Mouse (Mus musculus) neural tube, embryonic 14.5 days (tissue): Measurements from ENCODE around the gene Lrrc9. TPM values are rescaled to one million over a fixed set of nuclear protein-coding genes. Genes with fewer than 3 reads are reported as not detected.
A peak's percentile ranks its signal among the peaks of the same experiment; 100 is the strongest.

Experiments
- ATAC-seq: fragments of 200-750 bp; cut with Nextera tagmentation; 2 replicates; pipeline ENCODE4 v1.8.0; 2017; ENCODE audit warnings: low read depth, mild to moderate bottlenecking, moderate TSS enrichment, moderate library complexity
- H3K27ac ChIP-seq: fragments of 300-500 bp; sonication (generic); 2 replicates; pipeline ENCODE4 v1.5.1; 2014; ENCODE audit warnings: low read depth, mild to moderate bottlenecking, control low read depth, low read length, moderate library complexity, mixed read lengths
- H3K27me3 ChIP-seq: fragments of 300-500 bp; sonication (generic); 2 replicates; pipeline ENCODE4 v1.6.1; 2014; ENCODE audit warnings: low read length; ENCODE audit not compliant: control insufficient read depth, insufficient read depth
- H3K36me3 ChIP-seq: fragments of 300-500 bp; sonication (generic); 2 replicates; pipeline ENCODE4 v1.6.1; 2014; ENCODE audit warnings: low read length, mixed read lengths; ENCODE audit not compliant: control insufficient read depth, insufficient read depth
- H3K4me1 ChIP-seq: fragments of 300-500 bp; sonication (generic); 2 replicates; pipeline ENCODE4 v1.6.1; 2014; ENCODE audit warnings: low read length; ENCODE audit not compliant: control insufficient read depth, insufficient read depth
- H3K4me2 ChIP-seq: fragments of 300-500 bp; sonication (generic); 2 replicates; pipeline ENCODE4 v1.6.1; 2014; ENCODE audit warnings: mild to moderate bottlenecking, low read depth, low read length, control low read depth
- H3K4me3 ChIP-seq: fragments of 300-500 bp; sonication (generic); 2 replicates; pipeline ENCODE4 v1.5.1; 2014; ENCODE audit warnings: low read depth, low read length, control low read depth, mixed read lengths
- H3K9ac ChIP-seq: fragments of 300-500 bp; sonication (generic); replicated peaks from 2 replicates; pipeline ENCODE4 v1.6.1; 2014; ENCODE audit warnings: low read depth, mild to moderate bottlenecking, control low read depth, low read length, mixed read lengths
- H3K9me3 ChIP-seq: fragments of 300-500 bp; sonication (generic); 2 replicates; pipeline ENCODE4 v1.6.1; 2016; ENCODE audit warnings: low read length; ENCODE audit not compliant: control insufficient read depth
- WGBS: fragments of 180-500 bp; shearing (Covaris S2); extraction: QIAGEN DNeasy Blood & Tissue Kit; methylation state at CpG from one replicate; pipeline ENCODE4 v1.1.7; 2014; 5-methylcytosine and 5-hydroxymethylcytosine counted together
- polyA plus RNA-seq: library from polyadenylated mRNA; unstranded; fragments of >200 nt; fragmentation: Nextera tagmentation; extraction: Ambion mirVana; gene quantifications from 2 replicates; pipeline ENCODE4 v1.2.1, GENCODE M21; 2014

The Lrrc9 gene
- polyA plus RNA-seq, 1 experiment from 2014 or later: 6.6 TPM

- ATAC-seq: no peak
- Histone ChIP-seq H3K4me3 (no peak overlapping the region), H3K27me3 (no peaks in the 10 kb centered on the region), H3K36me3 (no peaks in the 10 kb centered on the region), H3K9me3 (no peaks in the 10 kb centered on the region), H3K9ac (no peak overlapping the region), H3K4me2 (no peak overlapping the region), H3K27ac (no peak overlapping the region), H3K4me1 (no peaks in the 10 kb centered on the region)
- WGBS: 75% methylated on average over 3 of the region's 3 CpGs
These were observed 49.5 kb downstream of the Lrrc9 start for GRCm38 (mm10) chr12:72491063-72491719.

- ATAC-seq: no peak
- no peak overlapping the region for H3K9ac ChIP-seq
These were observed 55.4 kb downstream of the Lrrc9 start for GRCm38 (mm10) chr12:72496866-72497600.

GRCm38 (mm10) chr12:72509606-72510005 lies 67.9 kb downstream of the Lrrc9 start:
- H3K4me3 ChIP-seq: no peak overlapping the region
- WGBS: 55% methylated on average over 7 of the region's 7 CpGs
- H3K4me2 ChIP-seq: no peak overlapping the region
- H3K36me3 ChIP-seq: no peaks in the 10 kb centered on the region
- no peaks in the 10 kb centered on the region for H3K27me3 ChIP-seq
- ATAC-seq: no peak
- H3K4me1 ChIP-seq: no peaks in the 10 kb centered on the region
- H3K9me3 ChIP-seq: no peaks in the 10 kb centered on the region
- no peak overlapping the region for H3K9ac ChIP-seq
- H3K27ac ChIP-seq: no peak overlapping the region

More at GRCm38 (mm10) chr12:72496866-72497600, 55.4 kb downstream of the Lrrc9 start:
- no peak overlapping the region for H3K27ac ChIP-seq
- H3K36me3 ChIP-seq: no peaks in the 10 kb centered on the region
- WGBS: 48% methylated on average over 12 of the region's 12 CpGs
- H3K9me3 ChIP-seq: no peaks in the 10 kb centered on the region
- no peak overlapping the region for H3K4me3 ChIP-seq
- H3K27me3 ChIP-seq: no peaks in the 10 kb centered on the region
- 0 out of 2 replicates have a peak, but pooled peaks cover 4% of the 10 kb centered on the region for H3K4me1 ChIP-seq
- H3K4me2 ChIP-seq: no peak overlapping the region

GRCm38 (mm10) chr12:72515446-72515845 lies 73.8 kb downstream of the Lrrc9 start:
- H3K4me3 ChIP-seq: no peak overlapping the region
- ATAC-seq: peak; percentile 79; the same call in 1 of the 2 replicates
- 59% methylated on average over 3 of the region's 3 CpGs for WGBS

GRCm38 (mm10) chr12:72518114-72518728 lies 76.6 kb downstream of the Lrrc9 start:
- Histone ChIP-seq H3K27ac (no peak overlapping the region), H3K9ac (no peak overlapping the region), H3K9me3 (no peaks in the 10 kb centered on the region), H3K4me1 (no peaks in the 10 kb centered on the region), H3K4me2 (peak overlapping the region; percentile 36; the same call in 1 of the 2 replicates), H3K27me3 (no peaks in the 10 kb centered on the region), H3K4me3 (no peak overlapping the region), H3K36me3 (no peaks in the 10 kb centered on the region)
- WGBS: 21% methylated on average over 12 of the region's 12 CpGs
- no peak; the same call in 1 of the 2 replicates for ATAC-seq

More at GRCm38 (mm10) chr12:72515446-72515845, 73.8 kb downstream of the Lrrc9 start:
- H3K9ac ChIP-seq: no peak overlapping the region
- no peaks in the 10 kb centered on the region for H3K27me3 ChIP-seq
- H3K27ac ChIP-seq: no peak overlapping the region
- H3K4me1 ChIP-seq: no peaks in the 10 kb centered on the region
- H3K36me3 ChIP-seq: no peaks in the 10 kb centered on the region
- no peak overlapping the region for H3K4me2 ChIP-seq
- no peaks in the 10 kb centered on the region for H3K9me3 ChIP-seq

GRCm38 (mm10) chr12:72519352-72519751 lies 77.7 kb downstream of the Lrrc9 start:
- Histone ChIP-seq H3K9ac (no peak overlapping the region), H3K27ac (no peak overlapping the region), H3K27me3 (no peaks in the 10 kb centered on the region), H3K4me3 (no peak overlapping the region), H3K4me1 (no peaks in the 10 kb centered on the region), H3K9me3 (no peaks in the 10 kb centered on the region), H3K4me2 (no peak overlapping the region), H3K36me3 (no peaks in the 10 kb centered on the region)
- 30% methylated on average over 9 of the region's 9 CpGs for WGBS
- no peak for ATAC-seq

GRCm38 (mm10) chr12:72519855-72520254 lies 78.2 kb downstream of the Lrrc9 start:
- H3K4me3 ChIP-seq: no peak overlapping the region
- WGBS: 77% methylated on average over 5 of the region's 5 CpGs
- H3K27ac ChIP-seq: no peak overlapping the region
- H3K4me1 ChIP-seq: no peaks in the 10 kb centered on the region
- H3K9ac ChIP-seq: no peak overlapping the region
- no peaks in the 10 kb centered on the region for H3K36me3 ChIP-seq
- H3K27me3 ChIP-seq: no peaks in the 10 kb centered on the region
- H3K9me3 ChIP-seq: no peaks in the 10 kb centered on the region
- ATAC-seq: no peak
- H3K4me2 ChIP-seq: no peak overlapping the region

- H3K4me2 ChIP-seq: no peak overlapping the region
- no peaks in the 10 kb centered on the region for H3K36me3 ChIP-seq
- H3K9ac ChIP-seq: no peak overlapping the region
- H3K9me3 ChIP-seq: no peaks in the 10 kb centered on the region
- ATAC-seq: no peak
- H3K4me1 ChIP-seq: no peaks in the 10 kb centered on the region
- no peak overlapping the region for H3K27ac ChIP-seq
- H3K4me3 ChIP-seq: no peak overlapping the region
- WGBS: 1% methylated on average over 2 of the region's 2 CpGs
- H3K27me3 ChIP-seq: no peaks in the 10 kb centered on the region
These were observed 79.0 kb downstream of the Lrrc9 start for GRCm38 (mm10) chr12:72520645-72521044.

- 82% methylated on average over 4 of the region's 4 CpGs for WGBS
- H3K4me2 ChIP-seq: no peak overlapping the region
- ATAC-seq: no peak
These were observed 83.9 kb downstream of the Lrrc9 start for GRCm38 (mm10) chr12:72525588-72525987.

More at GRCm38 (mm10) chr12:72525588-72525987, 83.9 kb downstream of the Lrrc9 start:
- Histone ChIP-seq H3K9ac (no peak overlapping the region), H3K27ac (no peak overlapping the region), H3K4me3 (no peak overlapping the region), H3K9me3 (no peaks in the 10 kb centered on the region), H3K27me3 (no peaks in the 10 kb centered on the region), H3K36me3 (no peaks in the 10 kb centered on the region), H3K4me1 (no peaks in the 10 kb centered on the region)
